In the genomic region with DNA sequence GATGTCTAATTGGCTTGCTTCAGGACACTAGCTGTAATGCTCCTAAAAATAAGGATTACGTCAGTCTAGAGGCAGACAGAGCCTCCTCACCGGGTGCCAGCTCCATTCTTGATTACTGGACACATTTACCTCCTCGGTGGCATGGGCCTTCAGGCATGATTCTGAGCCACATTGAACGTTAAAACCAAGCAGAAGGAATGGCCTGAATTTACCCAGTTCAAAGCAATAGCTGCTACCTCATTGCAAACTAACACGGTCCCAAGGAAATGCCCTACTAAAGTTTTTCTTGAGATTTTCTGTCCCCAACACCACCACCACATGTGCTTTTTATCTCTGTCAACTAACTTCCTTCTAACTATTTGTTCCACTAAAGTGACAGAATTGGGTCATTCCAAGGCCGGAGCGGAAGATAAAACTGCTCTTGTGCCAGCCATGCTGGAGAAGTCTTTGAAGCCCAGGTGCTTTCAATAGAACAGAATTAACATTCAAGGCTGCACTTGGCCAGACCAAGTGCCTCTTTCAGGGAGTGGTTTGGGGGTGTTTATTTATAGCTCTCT, we compare ENCODE assay signal across 9 mouse cellular contexts.
DNase-seq lines count a peak whose midpoint lies in the region; ATAC-seq lines count a peak whose summit lies in the region.
"Had no signal": no experiment of that assay in that cellular context is flagged by ENCODE, and none has a peak within 500 bp of the region (broad histone marks: within the 10 kb centered on the region; RNA-seq: fewer than 3 reads in every experiment).

No protein-coding gene starts in this region.

- DNase-seq in kidney, postnatal 10 days = peak; percentile 13
- no peak for DNase-seq in kidney, postnatal 4 days
- DNase-seq in adrenal gland, postnatal 36 days = peak; percentile 67 to 68
- peak; percentile 44 for DNase-seq in hindbrain, embryonic 14.5 days (ENCODE audit: low spot score)
- DNase-seq in neural tube, embryonic 10.5 days (ENCODE audit: extremely low spot score, low spot score) = peak; percentile 8
- DNase-seq in T-cell, adult 2 months (ENCODE audit: low spot score) = no peak
- DNase-seq in urinary bladder, postnatal 36 days (ENCODE audit: low spot score in 2 of 2) = no peak

- no peaks in the 10 kb centered on the region; the same call in 1 of the 2 replicates for H3K9me3 ChIP-seq in forebrain, embryonic 12.5 days
- 0 out of 2 replicates have a peak, but pooled peaks cover 3% of the 10 kb centered on the region for H3K9me3 ChIP-seq in hindbrain, embryonic 14.5 days (ENCODE audit: control insufficient read depth, low read length)
- H3K9me3 ChIP-seq: G1E had no signal

- no peak overlapping the region for H3K4me3 ChIP-seq in forebrain, embryonic 12.5 days (replicated peaks)
- H3K4me3 ChIP-seq in hindbrain, embryonic 14.5 days (replicated peaks; ENCODE audit: low read length) = no peak overlapping the region

- 33% methylated on average over 7 of the region's 7 CpGs for WGBS in forebrain, embryonic 12.5 days
- 64% methylated on average over 7 of the region's 7 CpGs for WGBS in hindbrain, embryonic 14.5 days

- H3K4me2 ChIP-seq in forebrain, embryonic 12.5 days = no peak overlapping the region
- H3K4me2 ChIP-seq in hindbrain, embryonic 14.5 days (replicated peaks) = no peak overlapping the region

- ATAC-seq in forebrain, embryonic 12.5 days (ENCODE audit: low FRiP score) = peak; percentile 86
- peak; percentile 83 for ATAC-seq in hindbrain, embryonic 14.5 days (ENCODE audit: low FRiP score)

- no peaks in the 10 kb centered on the region for H3K27me3 ChIP-seq in forebrain, embryonic 12.5 days
- no peaks in the 10 kb centered on the region for H3K27me3 ChIP-seq in hindbrain, embryonic 14.5 days (ENCODE audit: control insufficient read depth, insufficient read depth, low read length)

- H3K36me3 ChIP-seq in forebrain, embryonic 12.5 days (replicated peaks) = no peaks in the 10 kb centered on the region
- no peaks in the 10 kb centered on the region for H3K36me3 ChIP-seq in hindbrain, embryonic 14.5 days (replicated peaks; ENCODE audit: control insufficient read depth, insufficient read depth)
- H3K36me3 ChIP-seq: G1E had no signal

- H3K4me1 ChIP-seq in forebrain, embryonic 12.5 days = peaks cover 12% of the 10 kb centered on the region; the same call in 1 of the 2 replicates
- H3K4me1 ChIP-seq in hindbrain, embryonic 14.5 days (replicated peaks; ENCODE audit: control insufficient read depth, insufficient read depth, low read length) = no peaks in the 10 kb centered on the region

- H3K27ac ChIP-seq in forebrain, embryonic 12.5 days = peak overlapping the region; percentile 37; the same call in 1 of the 2 replicates
- no peak overlapping the region; the same call in 1 of the 2 replicates for H3K27ac ChIP-seq in hindbrain, embryonic 14.5 days

- H3K9ac ChIP-seq in forebrain, embryonic 12.5 days = no peak overlapping the region
- H3K9ac ChIP-seq in hindbrain, embryonic 14.5 days = no peak overlapping the region

Comparison
In these comparisons a context has a peak if more than half of its experiments do, and no peak if none do; other contexts are left out.
1. DNase-seq: peak in kidney, postnatal 10 days (single experiment), adrenal gland, postnatal 36 days (2 of 2), hindbrain, embryonic 14.5 days (single experiment) and neural tube, embryonic 10.5 days (single experiment); none in kidney, postnatal 4 days (0 of 2), T-cell, adult 2 months (single experiment) and urinary bladder, postnatal 36 days (0 of 2).